Mouse (Mus musculus) kidney, adult 2 months (tissue): Measurements from ENCODE around the gene Anxa9.

Source experiments
- CTCF ChIP-seq: fragments of 200-500 bp; conservative IDR thresholded peaks from 2 replicates; pipeline ENCODE4 v1.5.1; 2011; ENCODE audit warnings: low read depth, mild to moderate bottlenecking, control low read depth, low read length, moderate library complexity, mixed read lengths; ENCODE audit not compliant: insufficient read depth, insufficient read length
- POLR2A ChIP-seq: fragments of 200-500 bp; IDR thresholded peaks from one replicate; pipeline ENCODE4 v1.6.1; 2011; ENCODE audit warnings: low read depth, low read length, control low read depth

GRCm38 (mm10) chr3:95284501-95285281, 22.3 kb downstream of the Anxa9 start:
- TF ChIP-seq POLR2A (no peak), CTCF (no peak)
